ENCODE assay signal across 8 mouse cellular contexts in the genomic region with DNA sequence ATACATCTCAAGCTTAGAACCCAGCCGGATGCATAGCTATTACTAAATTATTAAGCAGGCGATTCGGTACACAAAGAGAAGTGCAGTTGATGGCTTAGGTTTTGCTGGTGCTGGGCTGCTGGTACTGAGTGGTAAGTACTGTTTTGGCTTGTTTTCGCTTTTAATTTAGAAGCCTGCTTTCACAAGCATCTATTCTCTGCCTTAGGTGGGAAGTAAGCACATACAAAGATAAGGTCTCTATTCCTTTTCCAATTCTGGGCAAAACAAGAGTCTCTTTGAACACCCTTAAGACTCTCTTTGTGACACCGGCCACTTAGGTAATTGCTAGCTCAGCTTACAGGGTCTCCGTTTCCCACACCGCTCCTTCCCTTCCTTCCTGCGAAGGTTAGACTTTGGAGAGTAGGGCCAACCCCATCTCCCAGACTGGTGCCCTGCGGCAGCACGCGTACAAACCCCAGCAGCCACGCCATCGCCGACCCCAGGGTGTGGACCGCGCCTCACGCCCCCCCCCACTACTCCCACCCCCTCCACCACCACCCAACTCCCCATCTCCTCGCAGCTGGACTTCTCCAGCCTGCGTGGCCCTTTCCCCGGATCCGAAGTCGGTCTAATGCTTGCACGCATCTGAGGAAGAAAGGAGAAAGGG. TPM values are rescaled to one million over a fixed set of nuclear protein-coding genes. Genes with fewer than 3 reads are reported as not detected.
A peak's percentile ranks its signal among the peaks of the same experiment; 100 is the strongest.
DNase-seq lines count a peak whose midpoint lies in the region; ATAC-seq and TF ChIP-seq lines count a peak whose summit lies in the region.

No protein-coding gene starts in this region.

- H3K9ac ChIP-seq in intestine, embryonic 15.5 days = peak overlapping the region; percentile 67
- peak overlapping the region; percentile 58 for H3K9ac ChIP-seq in neural tube, embryonic 14.5 days (replicated peaks; ENCODE audit: low read depth, low read length)

- no peak for TF ChIP-seq CTCF in lung, adult 2 months (IDR thresholded peaks at IDR 0.05; ENCODE audit: insufficient read depth, low read length)

- peak overlapping the region; percentile 75 for H3K4me3 ChIP-seq in lung, adult 2 months (replicated peaks; ENCODE audit: extremely low read depth, low read depth, low read length)
- H3K4me3 ChIP-seq in intestine, embryonic 15.5 days (replicated peaks) = peak overlapping the region; percentile 72
- H3K4me3 ChIP-seq in neural tube, embryonic 14.5 days (ENCODE audit: low read depth, low read length) = peak overlapping the region; percentile 52

- peaks cover 4% of the 10 kb centered on the region; the same call in 1 of the 2 replicates for H3K4me1 ChIP-seq in lung, adult 2 months (ENCODE audit: control insufficient read depth, insufficient read depth, low read length)
- peaks cover 18% of the 10 kb centered on the region; the same call in 1 of the 2 replicates for H3K4me1 ChIP-seq in intestine, embryonic 15.5 days (replicated peaks)
- H3K4me1 ChIP-seq in neural tube, embryonic 14.5 days (ENCODE audit: control insufficient read depth, insufficient read depth, low read length) = no peaks in the 10 kb centered on the region

- H3K27ac ChIP-seq in intestine, embryonic 15.5 days = peak overlapping the region; percentile 86
- no peak overlapping the region for H3K27ac ChIP-seq in neural tube, embryonic 14.5 days (ENCODE audit: low read depth, low read length)

- TF ChIP-seq POLR2A in lung, adult 2 months (IDR thresholded peaks at IDR 0.05; ENCODE audit: borderline replicate concordance, extremely low read depth, low read depth, low read length) = no peak

- ATAC-seq in intestine, embryonic 15.5 days = peak; percentile 42
- peak; percentile 44 for ATAC-seq in neural tube, embryonic 14.5 days (ENCODE audit: low read depth)

- H3K4me2 ChIP-seq in intestine, embryonic 15.5 days (replicated peaks) = peak overlapping the region; percentile 91
- peak overlapping the region; percentile 77 for H3K4me2 ChIP-seq in neural tube, embryonic 14.5 days (ENCODE audit: low read depth, low read length)

- 5% methylated on average over 23 of the region's 23 CpGs for WGBS in lung, adult 2 months
- 1% methylated on average over 23 of the region's 23 CpGs for WGBS in intestine, embryonic 15.5 days
- WGBS in neural tube, embryonic 14.5 days = 3% methylated on average over 23 of the region's 23 CpGs

- H3K9me3 ChIP-seq in intestine, embryonic 15.5 days = no peaks in the 10 kb centered on the region
- H3K9me3 ChIP-seq in neural tube, embryonic 14.5 days (ENCODE audit: control insufficient read depth, low read length) = no peaks in the 10 kb centered on the region

- no peaks in the 10 kb centered on the region for H3K36me3 ChIP-seq in intestine, embryonic 15.5 days
- no peaks in the 10 kb centered on the region for H3K36me3 ChIP-seq in neural tube, embryonic 14.5 days (ENCODE audit: control insufficient read depth, insufficient read depth, low read length)

- no peaks in the 10 kb centered on the region for H3K27me3 ChIP-seq in intestine, embryonic 15.5 days (replicated peaks)
- no peaks in the 10 kb centered on the region for H3K27me3 ChIP-seq in neural tube, embryonic 14.5 days (ENCODE audit: control insufficient read depth, insufficient read depth, low read length)

- no peak for DNase-seq in lung, adult 2 months
- DNase-seq in lung, postnatal 14 days = no peak
- peak; percentile 19 for DNase-seq in embryo, embryonic 9.5 days (ENCODE audit: extremely low spot score)
- DNase-seq in layer of hippocampus, adult 18-20 months (ENCODE audit: low spot score in 2 of 2) = no peak
- no peak for DNase-seq in cerebellum, adult 8-10 months
- no peak for DNase-seq in adipocyte (ENCODE audit: low spot score)

RNA-seq across cellular contexts. Expression of gene Rin2, which starts 0.4 kb away (rescaled TPM):
- polyA plus RNA-seq in lung, adult 2 months (2012; rRNA removed) = 37.4 and 44.3 TPM in 2 replicates
- 18.2 and 18.6 TPM in 2 replicates for polyA plus RNA-seq in intestine, embryonic 15.5 days (2015; fragmentation: Nextera tagmentation; extraction: Ambion mirVana)
- 11.4 and 18.4 TPM in 2 replicates for polyA plus RNA-seq in neural tube, embryonic 14.5 days (2014; fragmentation: Nextera tagmentation; extraction: Ambion mirVana)
- 10 to 100 TPM; 36.5 to 41.0 TPM for total RNA-seq in layer of hippocampus, adult 18-20 months (2021)
